Mouse (Mus musculus): ENCODE data around the gene Alppl2. TPM values are rescaled to one million over a fixed set of nuclear protein-coding genes. Genes with fewer than 3 reads are reported as not detected.

The Alppl2 gene
- not detected in 2 replicates for polyA plus RNA-seq (2011; ENCODE audit: insufficient read depth, insufficient read length, low replicate concordance, missing spikeins)

- TF ChIP-seq POLR2A (IDR thresholded peaks at IDR 0.05; ENCODE audit: borderline replicate concordance, control insufficient read depth, low read depth, low read length) (no peak), CTCF (IDR thresholded peaks at IDR 0.05; ENCODE audit: control insufficient read depth, insufficient read depth, low read length) (no peak)
- WGBS: 72% methylated on average over 4 of the region's 4 CpGs
- Histone ChIP-seq H3K4me1 (ENCODE audit: control insufficient read depth, insufficient read depth, low read length) (no peaks in the 10 kb centered on the region), H3K4me3 (replicated peaks; ENCODE audit: control insufficient read depth, low read depth, low read length) (no peak within 1 kb of the TSS), H3K27ac (ENCODE audit: control insufficient read depth, insufficient read depth, low read depth, low read length, poor library complexity) (no peak within 1 kb of the TSS)
These were observed at the start of gene Alppl2 for GRCm38 (mm10) chr1:87089828-87090227. Gene Alppl2 (minus strand): TSS chr1:87089928.

DNA sequence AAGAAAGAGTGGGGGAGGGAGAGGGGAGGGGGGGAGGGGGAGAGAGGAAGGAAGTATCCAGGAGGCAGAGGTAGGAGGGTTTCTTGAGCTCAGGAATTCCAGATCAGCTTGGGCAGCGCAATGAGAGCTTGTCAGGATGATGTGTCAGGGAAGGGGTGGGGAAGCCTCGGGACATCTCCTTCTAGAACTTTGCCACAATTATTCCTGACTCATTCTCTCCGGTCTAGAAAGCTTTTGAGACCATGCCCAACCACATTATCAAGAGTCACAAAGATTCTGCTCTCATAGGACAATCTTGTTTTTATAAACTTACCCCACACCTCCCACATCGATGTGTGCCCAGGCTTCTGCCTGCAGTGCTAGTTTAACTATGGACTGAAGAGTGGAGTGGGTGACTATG is 42.1 kb upstream of the Alppl2 start:
- no peak overlapping the region for H3K27ac ChIP-seq (ENCODE audit: control insufficient read depth, insufficient read depth, low read depth, low read length, poor library complexity)
- no peak overlapping the region for H3K4me3 ChIP-seq (replicated peaks; ENCODE audit: control insufficient read depth, low read depth, low read length)
- TF ChIP-seq CTCF (IDR thresholded peaks at IDR 0.05; ENCODE audit: control insufficient read depth, insufficient read depth, low read length) (no peak), POLR2A (IDR thresholded peaks at IDR 0.05; ENCODE audit: borderline replicate concordance, control insufficient read depth, low read depth, low read length) (no peak)
- no peaks in the 10 kb centered on the region for H3K4me1 ChIP-seq (ENCODE audit: control insufficient read depth, insufficient read depth, low read length)
- WGBS: 67% methylated on average over 4 of the region's 4 CpGs

GRCm38 (mm10) chr1:87127206-87128030 is 37.7 kb upstream of the Alppl2 start:
- H3K4me1 ChIP-seq (ENCODE audit: control insufficient read depth, insufficient read depth, low read length): no peaks in the 10 kb centered on the region
- 12% methylated on average over 43 of the region's 43 CpGs for WGBS
- no peak overlapping the region for H3K27ac ChIP-seq (ENCODE audit: control insufficient read depth, insufficient read depth, low read depth, low read length, poor library complexity)

DNA sequence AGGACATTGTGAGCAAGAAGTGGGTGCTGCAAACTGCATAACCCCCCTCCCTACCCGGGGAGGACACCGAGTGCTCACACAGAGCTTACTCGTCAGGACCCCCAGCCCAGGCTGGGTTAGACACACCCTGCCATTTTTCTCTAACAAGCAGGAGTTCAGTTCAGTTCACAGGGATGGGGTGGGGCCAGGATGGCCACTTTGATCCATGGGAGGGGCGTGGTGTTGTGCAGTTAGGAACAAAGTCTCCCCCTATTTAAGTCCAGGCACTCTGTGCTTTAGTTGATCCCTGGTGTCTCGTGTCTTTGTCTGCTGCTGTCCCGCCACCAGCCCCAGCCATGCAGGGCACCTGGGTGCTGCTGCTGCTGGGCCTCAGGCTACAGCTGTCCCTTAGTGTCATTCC is 34.9 kb upstream of the Alppl2 start, which contains the start of gene Akp3:
Gene Akp3 (plus strand): TSS at position 301 of the 400 bp plus-strand sequence.
- TF ChIP-seq POLR2A (IDR thresholded peaks at IDR 0.05; ENCODE audit: borderline replicate concordance, control insufficient read depth, low read depth, low read length) (no peak), CTCF (IDR thresholded peaks at IDR 0.05; ENCODE audit: control insufficient read depth, insufficient read depth, low read length) (no peak)
- Histone ChIP-seq H3K27ac (ENCODE audit: control insufficient read depth, insufficient read depth, low read depth, low read length, poor library complexity) (no peak within 1 kb of the TSS), H3K4me3 (replicated peaks; ENCODE audit: control insufficient read depth, low read depth, low read length) (no peak within 1 kb of the TSS), H3K4me1 (ENCODE audit: control insufficient read depth, insufficient read depth, low read length) (no peaks in the 10 kb centered on the region)
- WGBS: 79% methylated on average over 6 of the region's 6 CpGs

More at GRCm38 (mm10) chr1:87127206-87128030, 37.7 kb upstream of the Alppl2 start:
- no peak overlapping the region for H3K4me3 ChIP-seq (replicated peaks; ENCODE audit: control insufficient read depth, low read depth, low read length)
- TF ChIP-seq CTCF (IDR thresholded peaks at IDR 0.05; ENCODE audit: control insufficient read depth, insufficient read depth, low read length): no peak

GRCm38 (mm10) chr1:87114784-87115183 is 25.1 kb upstream of the Alppl2 start:
- Histone ChIP-seq H3K27ac (ENCODE audit: control insufficient read depth, insufficient read depth, low read depth, low read length, poor library complexity) (no peak overlapping the region), H3K4me1 (ENCODE audit: control insufficient read depth, insufficient read depth, low read length) (no peaks in the 10 kb centered on the region), H3K4me3 (replicated peaks; ENCODE audit: control insufficient read depth, low read depth, low read length) (no peak overlapping the region)
- 77% methylated on average over 1 of the region's 1 CpGs for WGBS
- TF ChIP-seq CTCF (IDR thresholded peaks at IDR 0.05; ENCODE audit: control insufficient read depth, insufficient read depth, low read length) (no peak), POLR2A (IDR thresholded peaks at IDR 0.05; ENCODE audit: borderline replicate concordance, control insufficient read depth, low read depth, low read length) (no peak)

- no peaks in the 10 kb centered on the region for H3K4me1 ChIP-seq (ENCODE audit: control insufficient read depth, insufficient read depth, low read length)
- H3K27ac ChIP-seq (ENCODE audit: control insufficient read depth, insufficient read depth, low read depth, low read length, poor library complexity): no peak overlapping the region
- 30% methylated on average over 9 of the region's 9 CpGs for WGBS
- TF ChIP-seq CTCF (IDR thresholded peaks at IDR 0.05; ENCODE audit: control insufficient read depth, insufficient read depth, low read length): peak; percentile 28; the same call in 1 of the 2 replicates
- TF ChIP-seq POLR2A (IDR thresholded peaks at IDR 0.05; ENCODE audit: borderline replicate concordance, control insufficient read depth, low read depth, low read length): no peak
- no peak overlapping the region for H3K4me3 ChIP-seq (replicated peaks; ENCODE audit: control insufficient read depth, low read depth, low read length)
These were observed 22.1 kb upstream of the Alppl2 start for GRCm38 (mm10) chr1:87111719-87112354.

GRCm38 (mm10) chr1:87108564-87108963 is 18.8 kb upstream of the Alppl2 start:
- no peak overlapping the region for H3K27ac ChIP-seq (ENCODE audit: control insufficient read depth, insufficient read depth, low read depth, low read length, poor library complexity)
- TF ChIP-seq POLR2A (IDR thresholded peaks at IDR 0.05; ENCODE audit: borderline replicate concordance, control insufficient read depth, low read depth, low read length): no peak
- TF ChIP-seq CTCF (IDR thresholded peaks at IDR 0.05; ENCODE audit: control insufficient read depth, insufficient read depth, low read length): no peak
- no peaks in the 10 kb centered on the region for H3K4me1 ChIP-seq (ENCODE audit: control insufficient read depth, insufficient read depth, low read length)
- H3K4me3 ChIP-seq (replicated peaks; ENCODE audit: control insufficient read depth, low read depth, low read length): no peak overlapping the region
- WGBS: 80% methylated on average over 4 of the region's 4 CpGs

DNA sequence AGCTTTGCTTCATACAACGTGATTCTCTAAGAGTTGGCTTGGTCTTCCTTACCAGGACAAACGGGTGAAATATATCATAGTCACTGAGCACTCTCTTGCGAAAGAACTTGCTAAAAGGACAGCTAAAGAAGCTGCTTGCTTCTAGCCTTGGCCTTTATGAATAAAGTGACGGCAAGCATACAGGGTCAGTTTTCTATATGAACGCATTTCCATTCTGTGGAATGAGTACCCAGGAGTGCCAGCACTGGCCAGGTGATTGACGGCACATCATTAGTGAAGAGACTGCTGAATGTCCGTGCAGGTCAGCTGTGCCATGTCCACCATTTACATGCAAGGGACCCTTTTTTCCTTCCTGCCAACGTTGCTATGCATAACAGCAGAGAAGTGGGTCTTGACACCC is 16.8 kb upstream of the Alppl2 start:
- 66% methylated on average over 8 of the region's 8 CpGs for WGBS
- no peaks in the 10 kb centered on the region for H3K4me1 ChIP-seq (ENCODE audit: control insufficient read depth, insufficient read depth, low read length)
- TF ChIP-seq CTCF (IDR thresholded peaks at IDR 0.05; ENCODE audit: control insufficient read depth, insufficient read depth, low read length) (no peak), POLR2A (IDR thresholded peaks at IDR 0.05; ENCODE audit: borderline replicate concordance, control insufficient read depth, low read depth, low read length) (no peak)
- H3K4me3 ChIP-seq (replicated peaks; ENCODE audit: control insufficient read depth, low read depth, low read length): no peak overlapping the region
- no peak overlapping the region for H3K27ac ChIP-seq (ENCODE audit: control insufficient read depth, insufficient read depth, low read depth, low read length, poor library complexity)

All from bone marrow, adult 2 months (tissue).